ENCODE assay signal across 8 mouse cellular contexts in genomic region chr5:100036681-100037080, GRCm38 (mm10). TPM values are rescaled to one million over a fixed set of nuclear protein-coding genes. Genes with fewer than 3 reads are reported as not detected.
A peak's percentile ranks its signal among the peaks of the same experiment; 100 is the strongest.
DNase-seq lines count a peak whose midpoint lies in the region; ATAC-seq lines count a peak whose summit lies in the region.

No protein-coding gene starts in this region.

- no peaks in the 10 kb centered on the region for H3K9me3 ChIP-seq in forebrain, embryonic 13.5 days (replicated peaks)
- H3K9me3 ChIP-seq in liver, embryonic 13.5 days (replicated peaks) = no peaks in the 10 kb centered on the region
- no peaks in the 10 kb centered on the region for H3K9me3 ChIP-seq in neural tube, embryonic 15.5 days (replicated peaks)

- peaks cover 56% of the 10 kb centered on the region for H3K36me3 ChIP-seq in forebrain, embryonic 13.5 days (ENCODE audit: poor library complexity, severe bottlenecking)
- H3K36me3 ChIP-seq in liver, embryonic 13.5 days = peaks cover 57% of the 10 kb centered on the region
- peaks cover 32% of the 10 kb centered on the region for H3K36me3 ChIP-seq in neural tube, embryonic 15.5 days

- no peak overlapping the region; the same call in 1 of the 2 replicates for H3K27ac ChIP-seq in forebrain, embryonic 13.5 days
- peak overlapping the region; percentile 15; the same call in 1 of the 2 replicates for H3K27ac ChIP-seq in liver, embryonic 13.5 days
- no peak overlapping the region for H3K27ac ChIP-seq in neural tube, embryonic 15.5 days (replicated peaks)

- no peak for ATAC-seq in forebrain, embryonic 13.5 days
- ATAC-seq in liver, embryonic 13.5 days (ENCODE audit: low read depth) = no peak
- ATAC-seq in neural tube, embryonic 15.5 days (ENCODE audit: low FRiP score) = no peak

- H3K4me2 ChIP-seq in forebrain, embryonic 13.5 days = peak overlapping the region; percentile 99
- peak overlapping the region; percentile 99 for H3K4me2 ChIP-seq in liver, embryonic 13.5 days
- peak overlapping the region; percentile 89 for H3K4me2 ChIP-seq in neural tube, embryonic 15.5 days

- peak overlapping the region; percentile 84 for H3K4me3 ChIP-seq in forebrain, embryonic 13.5 days
- peak overlapping the region; percentile 92 for H3K4me3 ChIP-seq in liver, embryonic 13.5 days (replicated peaks)
- H3K4me3 ChIP-seq in neural tube, embryonic 15.5 days (replicated peaks) = peak overlapping the region; percentile 93

- WGBS in forebrain, embryonic 13.5 days = 20% methylated on average over 7 of the region's 7 CpGs
- WGBS in liver, embryonic 13.5 days (ENCODE audit: insufficient replicate concordance) = 40% methylated on average over 7 of the region's 7 CpGs
- 25% methylated on average over 7 of the region's 7 CpGs for WGBS in neural tube, embryonic 15.5 days

- peak; percentile 20 to 44 for DNase-seq in lung, adult 18-20 months
- DNase-seq in lung, postnatal 10 days = no peak
- no peak for DNase-seq in liver, embryonic 13.5 days
- DNase-seq in c-Kit-positive CD71-positive TER-119-positive erythroid progenitor cells, embryonic 14.5 days (ENCODE audit: low spot score) = no peak
- DNase-seq in frontal cortex, adult 2 months (ENCODE audit: extremely low spot score in 1 of 2, low spot score in 1 of 2) = no peak
- DNase-seq in adrenal gland, postnatal 25 days = no peak

- H3K27me3 ChIP-seq in forebrain, embryonic 13.5 days = no peaks in the 10 kb centered on the region
- no peaks in the 10 kb centered on the region for H3K27me3 ChIP-seq in liver, embryonic 13.5 days
- H3K27me3 ChIP-seq in neural tube, embryonic 15.5 days (replicated peaks) = no peaks in the 10 kb centered on the region

- peak overlapping the region; percentile 100 for H3K9ac ChIP-seq in forebrain, embryonic 13.5 days
- H3K9ac ChIP-seq in liver, embryonic 13.5 days = peak overlapping the region; percentile 95
- H3K9ac ChIP-seq in neural tube, embryonic 15.5 days (replicated peaks) = no peak overlapping the region

- peaks cover 56% of the 10 kb centered on the region for H3K4me1 ChIP-seq in forebrain, embryonic 13.5 days
- peaks cover 49% of the 10 kb centered on the region for H3K4me1 ChIP-seq in liver, embryonic 13.5 days (replicated peaks)
- peaks cover 45% of the 10 kb centered on the region for H3K4me1 ChIP-seq in neural tube, embryonic 15.5 days

RNA-seq across cellular contexts. Expression of gene Hnrnpdl, which starts 2.8 kb away (rescaled TPM):
- polyA plus RNA-seq in forebrain, embryonic 13.5 days (2015; fragmentation: Nextera tagmentation; extraction: Ambion mirVana) = 260 and 282 TPM in 2 replicates
- 63.6 and 67.9 TPM in 2 replicates for polyA plus RNA-seq in liver, embryonic 13.5 days (2015; fragmentation: Nextera tagmentation; extraction: Ambion mirVana)
- 172 and 181 TPM in 2 replicates for polyA plus RNA-seq in neural tube, embryonic 15.5 days (2015; fragmentation: Nextera tagmentation; extraction: Ambion mirVana)
- 302 and 335 TPM in 2 replicates for polyA plus RNA-seq in frontal cortex, adult 2 months (2012; rRNA removed)
- 139 and 144 TPM in 2 replicates for total RNA-seq in adrenal gland, postnatal 25 days (2021)

RNA-seq across cellular contexts. Expression of gene Enoph1, which starts 3.1 kb away (rescaled TPM):
- 47.8 and 49.2 TPM in 2 replicates for polyA plus RNA-seq in forebrain, embryonic 13.5 days (2015; fragmentation: Nextera tagmentation; extraction: Ambion mirVana)
- 25.8 and 29.3 TPM in 2 replicates for polyA plus RNA-seq in liver, embryonic 13.5 days (2015; fragmentation: Nextera tagmentation; extraction: Ambion mirVana)
- polyA plus RNA-seq in neural tube, embryonic 15.5 days (2015; fragmentation: Nextera tagmentation; extraction: Ambion mirVana) = 52.3 and 53.4 TPM in 2 replicates
- 83.9 and 85.0 TPM in 2 replicates for polyA plus RNA-seq in frontal cortex, adult 2 months (2012; rRNA removed)
- total RNA-seq in adrenal gland, postnatal 25 days (2021) = 37.6 and 38.3 TPM in 2 replicates

RNA-seq across cellular contexts. Expression of gene 4930524J08Rik, which starts 57.8 kb away (rescaled TPM):
- polyA plus RNA-seq in forebrain, embryonic 13.5 days (2015; fragmentation: Nextera tagmentation; extraction: Ambion mirVana) = 3.1 and 3.4 TPM in 2 replicates
- polyA plus RNA-seq in liver, embryonic 13.5 days (2015; fragmentation: Nextera tagmentation; extraction: Ambion mirVana) = 0.46 and 0.59 TPM in 2 replicates
- 2.3 TPM in 2 replicates for polyA plus RNA-seq in neural tube, embryonic 15.5 days (2015; fragmentation: Nextera tagmentation; extraction: Ambion mirVana)
- 1.7 and 2.8 TPM in 2 replicates for polyA plus RNA-seq in frontal cortex, adult 2 months (2012; rRNA removed)
- 1.7 and 3.5 TPM in 2 replicates for total RNA-seq in adrenal gland, postnatal 25 days (2021)

RNA-seq across cellular contexts. Expression of gene Hnrnpd, which starts 57.9 kb away (rescaled TPM):
- polyA plus RNA-seq in forebrain, embryonic 13.5 days (2015; fragmentation: Nextera tagmentation; extraction: Ambion mirVana) = 119 and 189 TPM in 2 replicates
- 84.1 and 109 TPM in 2 replicates for polyA plus RNA-seq in liver, embryonic 13.5 days (2015; fragmentation: Nextera tagmentation; extraction: Ambion mirVana)
- polyA plus RNA-seq in neural tube, embryonic 15.5 days (2015; fragmentation: Nextera tagmentation; extraction: Ambion mirVana) = 128 and 147 TPM in 2 replicates
- polyA plus RNA-seq in frontal cortex, adult 2 months (2012; rRNA removed) = 149 and 161 TPM in 2 replicates
- total RNA-seq in adrenal gland, postnatal 25 days (2021) = 133 and 183 TPM in 2 replicates

Comparison
In these comparisons a context has a peak if more than half of its experiments do, and no peak if none do; other contexts are left out.
1. DNase-seq: peak in lung, adult 18-20 months (2 of 2); none in lung, postnatal 10 days (single experiment), liver, embryonic 13.5 days (single experiment), c-Kit-positive CD71-positive TER-119-positive erythroid progenitor cells, embryonic 14.5 days (single experiment), frontal cortex, adult 2 months (0 of 2) and adrenal gland, postnatal 25 days (single experiment).
2. Peak in every context shown above with its lines, with median percentiles within 50 percentile points of each other: H3K4me2 ChIP-seq and H3K4me3 ChIP-seq.